Mouse (Mus musculus) kidney, adult 11 months (tissue): ENCODE results near the gene Spc24.

ENCODE experiments used
- DNase-seq: peaks from one replicate; pipeline ENCODE4 v3.0.0; 2022

Spc24 gene

GRCm38 (mm10) chr9:21748033-21748432, 12.1 kb downstream of the Spc24 start:
- peak; percentile 76 for DNase-seq

GRCm38 (mm10) chr9:21747238-21747774, 12.8 kb downstream of the Spc24 start:
- no peak for DNase-seq

GRCm38 (mm10) chr9:21741514-21741913, 18.6 kb downstream of the Spc24 start:
- DNase-seq, result no peak

GRCm38 (mm10) chr9:21740427-21740826, 19.7 kb downstream of the Spc24 start:
- DNase-seq, result no peak

GRCm38 (mm10) chr9:21738776-21739175, 21.3 kb downstream of the Spc24 start:
- no peak for DNase-seq

GRCm38 (mm10) chr9:21737188-21737587, 22.9 kb downstream of the Spc24 start:
- DNase-seq, result no peak

- DNase-seq, result peak; percentile 77
These were observed 23.5 kb downstream of the Spc24 start for GRCm38 (mm10) chr9:21736580-21736979.

- DNase-seq, result no peak
These were observed 25.0 kb downstream of the Spc24 start for GRCm38 (mm10) chr9:21735126-21735525.

- no peak for DNase-seq
These were observed 26.1 kb downstream of the Spc24 start for GRCm38 (mm10) chr9:21733989-21734388.

GRCm38 (mm10) chr9:21733446-21733845, 26.7 kb downstream of the Spc24 start:
- DNase-seq, result no peak

- DNase-seq, result no peak
These were observed 27.8 kb downstream of the Spc24 start for GRCm38 (mm10) chr9:21732288-21732687.

- DNase-seq, result no peak
These were observed 30.8 kb downstream of the Spc24 start for GRCm38 (mm10) chr9:21729264-21729663.

- no peak for DNase-seq
These were observed 31.8 kb downstream of the Spc24 start for GRCm38 (mm10) chr9:21728261-21728832.

GRCm38 (mm10) chr9:21726218-21726975, 33.7 kb downstream of the Spc24 start:
- no peak for DNase-seq

- DNase-seq, result no peak
These were observed 34.6 kb downstream of the Spc24 start for GRCm38 (mm10) chr9:21725224-21726121.

- DNase-seq, result peak; percentile 93
These were observed 36.0 kb downstream of the Spc24 start for GRCm38 (mm10) chr9:21724147-21724536.

- DNase-seq, result peak; percentile 87
These were observed 36.5 kb downstream of the Spc24 start, which contains the start of gene Ldlr for GRCm38 (mm10) chr9:21723377-21724146. Ldlr (plus strand) TSS chr9:21723483.

- DNase-seq, result no peak
These were observed 39.1 kb downstream of the Spc24 start for GRCm38 (mm10) chr9:21721036-21721435.

- no peak for DNase-seq
These were observed 43.1 kb downstream of the Spc24 start for GRCm38 (mm10) chr9:21717015-21717414.

- DNase-seq, result no peak
These were observed 44.8 kb downstream of the Spc24 start for GRCm38 (mm10) chr9:21715298-21715697.

GRCm38 (mm10) chr9:21709340-21709739, 50.8 kb downstream of the Spc24 start:
- no peak for DNase-seq

- DNase-seq, result peak; percentile 73
These were observed 53.4 kb downstream of the Spc24 start for GRCm38 (mm10) chr9:21706586-21707265.
